Mouse (Mus musculus) Patski (cell line): ENCODE data around the gene Pip5kl1. TPM values are rescaled to one million over a fixed set of nuclear protein-coding genes. Genes with fewer than 3 reads are reported as not detected.

Experiments used
- ATAC-seq: fragments of 100-300 bp; one replicate; pipeline ENCODE4 v1.8.0; 2021
- CTCF ChIA-PET: fragments of 350-600 bp; sonication (Branson Sonifier 250); formaldehyde crosslinking; loops from one replicate; lab custom pipeline; 2022; ENCODE audit warnings: inconsistent platforms; lab: Charles Lee
- POLR2A ChIA-PET: fragments of 350-600 bp; sonication (Branson Sonifier 250); formaldehyde crosslinking; loops from one replicate; lab custom pipeline; 2022; ENCODE audit warnings: antibody characterized with exemption, inconsistent platforms; lab: Charles Lee
- DNase-seq: peaks from one replicate; pipeline ENCODE4 v3.0.0-alpha.2; 2011; ENCODE audit warnings: low read depth, low spot score
- H3K27me3 ChIP-seq: fragments of 371-371 bp; one replicate; pipeline ENCODE4 v1.5.1; 2021
- CTCF ChIP-seq: fragments of 100-300 bp; IDR thresholded peaks from one replicate; pipeline ENCODE4 v1.5.1; 2021
- in situ Hi-C: fragments of 300-500 bp; cut with MboI; formaldehyde crosslinking; loops from 3 replicates; pipeline ENCODE4 v1.11.1; 2018; ENCODE audit warnings: low pct_unique_long_range_greater_than_20kb, mixed read lengths
- polyA plus RNA-seq: library from polyadenylated mRNA; unstranded; gene quantifications from one replicate; pipeline ENCODE4 v1.2.3, GENCODE M21; 2021

The Pip5kl1 gene
- polyA plus RNA-seq, 1 experiment from 2014 or later: 0.47 TPM

GRCm38 (mm10) chr2:32582830-32583799 lies 8.5 kb downstream of the Pip5kl1 start:
- ChIA-PET CTCF (interaction anchor here (1.0 to 2.3 kb wide), 18 partner anchors 8 to 178 kb away, joined by 3 to 17 read pairs (median 4); partner anchors contain the start of genes 9430097D07Rik, Dpm2 and Pip5kl1), POLR2A (no interaction called here)
- in situ Hi-C loops: no loop called here
- DNase-seq (no peak), ATAC-seq (no peak)
- no peak for TF ChIP-seq CTCF
- H3K27me3 ChIP-seq: no peaks in the 10 kb centered on the region

GRCm38 (mm10) chr2:32585149-32585714 lies 10.6 kb downstream of the Pip5kl1 start:
- no peaks in the 10 kb centered on the region for H3K27me3 ChIP-seq
- TF ChIP-seq CTCF: no peak
- ATAC-seq (no peak), DNase-seq (no peak)
- CTCF ChIA-PET: interaction anchor here (2.3 kb wide), 1 partner anchor 124 kb away, joined by 6 read pairs; no protein-coding TSS in a partner anchor
- POLR2A ChIA-PET: no interaction called here
- in situ Hi-C loops: loop anchor here (5.0 kb wide), 1 partner anchor 102 kb away; no protein-coding TSS in a partner anchor

- ATAC-seq (peak; percentile 68), DNase-seq (no peak)
- no peak for TF ChIP-seq CTCF
- in situ Hi-C loops: loop anchor here (5.0 kb wide), 1 partner anchor 100 kb away; no protein-coding TSS in a partner anchor
- no peaks in the 10 kb centered on the region for H3K27me3 ChIP-seq
- ChIA-PET CTCF (interaction anchor here (0.7 to 2.3 kb wide), 4 partner anchors 12 to 122 kb away, joined by 3 to 6 read pairs (median 4); partner anchors contain the start of gene Pip5kl1), POLR2A (no interaction called here)
Observed at GRCm38 (mm10) chr2:32586871-32587351, 12.3 kb downstream of the Pip5kl1 start, which contains the start of gene St6galnac4. Gene St6galnac4 (plus strand): TSS chr2:32587095.

- no peak for TF ChIP-seq CTCF
- CTCF ChIA-PET: interaction anchor here (1.7 to 2.3 kb wide), 2 partner anchors 13 to 121 kb away, joined by 5 to 6 read pairs; partner anchors contain the start of gene Pip5kl1
- ATAC-seq (no peak), DNase-seq (no peak)
- no peaks in the 10 kb centered on the region for H3K27me3 ChIP-seq
- POLR2A ChIA-PET: no interaction called here
- in situ Hi-C loops: loop anchor here (5.0 kb wide), 1 partner anchor 99 kb away; no protein-coding TSS in a partner anchor
Observed at GRCm38 (mm10) chr2:32587731-32588321, 13.2 kb downstream of the Pip5kl1 start.

- in situ Hi-C loops: loop anchor here (5.0 kb wide), 1 partner anchor 98 kb away; no protein-coding TSS in a partner anchor
- DNase-seq: no peak
- no peak for TF ChIP-seq CTCF
- H3K27me3 ChIP-seq: no peaks in the 10 kb centered on the region
- ChIA-PET POLR2A (no interaction called here), CTCF (interaction anchor here (1.2 to 3.4 kb wide), 3 partner anchors 11 to 43 kb away, joined by 3 to 14 read pairs (median 3); no protein-coding TSS in a partner anchor)
- ATAC-seq: no peak
Observed at GRCm38 (mm10) chr2:32589213-32589795, 14.7 kb downstream of the Pip5kl1 start.

GRCm38 (mm10) chr2:32590224-32590623 lies 15.6 kb downstream of the Pip5kl1 start:
- CTCF ChIA-PET: interaction anchor here (1.2 to 3.4 kb wide), 3 partner anchors 10 to 42 kb away, joined by 3 to 14 read pairs (median 3); no protein-coding TSS in a partner anchor
- no peaks in the 10 kb centered on the region for H3K27me3 ChIP-seq
- TF ChIP-seq CTCF: no peak
- DNase-seq (no peak), ATAC-seq (no peak)
- in situ Hi-C loops: no loop called here
- POLR2A ChIA-PET: no interaction called here

GRCm38 (mm10) chr2:32591249-32591648 lies 16.7 kb downstream of the Pip5kl1 start:
- ChIA-PET POLR2A (interaction anchor here (0.8 kb wide), 1 partner anchor 10 kb away, joined by 3 read pairs; no protein-coding TSS in a partner anchor), CTCF (interaction anchor here (3.4 kb wide), 1 partner anchor 11 kb away, joined by 14 read pairs; no protein-coding TSS in a partner anchor)
- no peak for TF ChIP-seq CTCF
- in situ Hi-C loops: no loop called here
- ATAC-seq: no peak
- DNase-seq: no peak
- H3K27me3 ChIP-seq: no peaks in the 10 kb centered on the region

GRCm38 (mm10) chr2:32596725-32597124 lies 22.1 kb downstream of the Pip5kl1 start:
- DNase-seq (no peak), ATAC-seq (no peak)
- no peaks in the 10 kb centered on the region for H3K27me3 ChIP-seq
- in situ Hi-C loops: no loop called here
- CTCF ChIA-PET: no interaction called here
- POLR2A ChIA-PET: no interaction called here
- no peak for TF ChIP-seq CTCF

- DNase-seq: no peak
- no peak for ATAC-seq
- TF ChIP-seq CTCF: no peak
- in situ Hi-C loops: no loop called here
- ChIA-PET POLR2A (no interaction called here), CTCF (no interaction called here)
- H3K27me3 ChIP-seq: no peaks in the 10 kb centered on the region
Observed at GRCm38 (mm10) chr2:32597248-32597647, 22.7 kb downstream of the Pip5kl1 start.
